Mouse (Mus musculus) embryonic facial prominence, embryonic 11.5 days (tissue): ENCODE results near the gene Gm9. TPM values are rescaled to one million over a fixed set of nuclear protein-coding genes. Genes with fewer than 3 reads are reported as not detected.
"Not testable (repeated sequence)": the region's sequence is repeated elsewhere in the genome, so short reads cannot be mapped to it uniquely, and the experiment has no call there.

ENCODE experiments used
- ATAC-seq: fragments of 200-750 bp; cut with Nextera tagmentation; replicated peaks from 2 replicates; pipeline ENCODE4 v1.8.0; 2017; ENCODE audit warnings: low read depth; ENCODE audit not compliant: insufficient number of reproducible peaks, low FRiP score, low TSS enrichment
- DNase-seq: peaks from one replicate; pipeline ENCODE4 v3.0.0-alpha.2; 2015; ENCODE audit warnings: low spot score
- H3K27ac ChIP-seq: fragments of 300-500 bp; sonication (generic); replicated peaks from 2 replicates; pipeline ENCODE4 v1.5.1; 2014; ENCODE audit warnings: mild to moderate bottlenecking, low read depth, low read length, control low read depth
- H3K27me3 ChIP-seq: fragments of 300-500 bp; sonication (generic); 2 replicates; pipeline ENCODE4 v1.6.1; 2014; ENCODE audit warnings: mild to moderate bottlenecking, low read length, moderate library complexity, mixed read lengths; ENCODE audit not compliant: control insufficient read depth, insufficient read depth
- H3K36me3 ChIP-seq: fragments of 300-500 bp; sonication (generic); replicated peaks from 2 replicates; pipeline ENCODE4 v1.6.1; 2014; ENCODE audit warnings: low read depth, mild to moderate bottlenecking, low read length, moderate library complexity, mixed read lengths; ENCODE audit not compliant: control insufficient read depth, insufficient read depth
- H3K4me1 ChIP-seq: fragments of 300-500 bp; sonication (generic); 2 replicates; pipeline ENCODE4 v1.6.1; 2014; ENCODE audit warnings: low read length, mixed read lengths; ENCODE audit not compliant: control insufficient read depth, insufficient read depth
- H3K4me2 ChIP-seq: fragments of 300-500 bp; sonication (generic); 2 replicates; pipeline ENCODE4 v1.6.1; 2014; ENCODE audit warnings: low read depth, mild to moderate bottlenecking, control low read depth, low read length, moderate library complexity
- H3K4me3 ChIP-seq: fragments of 300-500 bp; sonication (generic); 2 replicates; pipeline ENCODE4 v1.5.1; 2014; ENCODE audit warnings: low read depth, low read length, control low read depth
- H3K9ac ChIP-seq: fragments of 300-500 bp; sonication (generic); replicated peaks from 2 replicates; pipeline ENCODE4 v1.6.1; 2014; ENCODE audit warnings: mild to moderate bottlenecking, control low read depth, low read length
- H3K9me3 ChIP-seq: fragments of 300-500 bp; sonication (generic); replicated peaks from 2 replicates; pipeline ENCODE4 v1.6.1; 2016; ENCODE audit warnings: mild to moderate bottlenecking, low read length, inconsistent platforms, mixed read lengths; ENCODE audit not compliant: control insufficient read depth
- WGBS: fragments of 180-500 bp; shearing (Covaris S2); extraction: QIAGEN DNeasy Blood & Tissue Kit; methylation state at CpG from one replicate; pipeline ENCODE4 v1.1.7; 2014; 5-methylcytosine and 5-hydroxymethylcytosine counted together
- polyA plus RNA-seq: library from polyadenylated mRNA; unstranded; fragments of >200 nt; fragmentation: Nextera tagmentation; extraction: Ambion mirVana; gene quantifications from 2 replicates; pipeline ENCODE4 v1.2.1, GENCODE M21; 2014

The Gm9 gene
- not detected in 2 replicates for polyA plus RNA-seq

GRCm38 (mm10) chrX:37210941-37211340 is at the start of gene Gm9:
Gene Gm9 (minus strand): TSS chrX:37211041.
- Histone ChIP-seq H3K27ac (no peak within 1 kb of the TSS), H3K27me3 (no peaks in the 10 kb centered on the region), H3K4me1 (no peaks in the 10 kb centered on the region), H3K9ac (no peak within 1 kb of the TSS), H3K4me2 (no peak within 1 kb of the TSS), H3K36me3 (no peaks in the 10 kb centered on the region), H3K4me3 (no peak within 1 kb of the TSS), H3K9me3 (no peaks in the 10 kb centered on the region)
- ATAC-seq = no peak
- no peak for DNase-seq
- 87% methylated on average over 10 of the region's 10 CpGs for WGBS

GRCm38 (mm10) chrX:37249619-37250018 is 38.8 kb upstream of the Gm9 start, which contains the start of gene Rhox3a:
Gene Rhox3a (plus strand): TSS chrX:37249919.
- not testable (repeated sequence) for H3K4me2 ChIP-seq, H3K4me3 ChIP-seq, ATAC-seq, H3K9me3 ChIP-seq, H3K27me3 ChIP-seq, DNase-seq, H3K9ac ChIP-seq, H3K4me1 ChIP-seq, H3K27ac ChIP-seq, H3K36me3 ChIP-seq
- 71% methylated on average over 1 of the region's 3 CpGs for WGBS

- not testable (repeated sequence) for H3K9me3 ChIP-seq, H3K4me3 ChIP-seq, H3K27ac ChIP-seq, H3K4me1 ChIP-seq, H3K27me3 ChIP-seq, H3K9ac ChIP-seq, DNase-seq, H3K4me2 ChIP-seq, H3K36me3 ChIP-seq, ATAC-seq
- WGBS = no CpG with 5 or more reads among the region's 9 CpGs
Observed at GRCm38 (mm10) chrX:37244676-37245075, 33.8 kb upstream of the Gm9 start, which contains the start of gene Rhox2a. Gene Rhox2a (plus strand): TSS chrX:37244976.

GRCm38 (mm10) chrX:37222158-37222557 is 11.3 kb upstream of the Gm9 start, which contains the start of gene Rhox1:
Gene Rhox1 (minus strand): TSS chrX:37222258.
- H3K36me3 ChIP-seq, DNase-seq, H3K27ac ChIP-seq, H3K9ac ChIP-seq, H3K4me2 ChIP-seq, H3K27me3 ChIP-seq, H3K4me1 ChIP-seq, H3K9me3 ChIP-seq, ATAC-seq, H3K4me3 ChIP-seq: not testable (repeated sequence)
- 65% methylated on average over 1 of the region's 1 CpGs for WGBS

DNA sequence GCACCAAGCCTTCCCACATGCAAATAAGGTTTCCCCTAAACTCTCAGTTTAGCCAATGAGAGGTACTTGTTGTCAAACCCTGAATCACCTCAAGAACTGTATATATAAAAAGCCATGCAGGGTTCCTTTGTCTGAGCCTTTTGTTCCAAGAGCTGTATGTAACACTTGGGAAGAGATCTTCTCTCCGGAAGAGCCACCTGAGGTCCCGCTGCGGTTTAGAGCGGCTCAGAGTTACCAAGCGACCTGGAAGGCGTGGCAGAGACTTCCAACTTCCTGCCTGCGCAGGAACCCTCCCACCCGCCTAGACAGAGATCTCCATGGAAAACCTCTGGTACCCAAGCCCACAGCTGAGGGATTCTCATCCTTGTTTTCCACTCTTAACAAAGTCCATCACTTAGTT is 12.2 kb downstream of the Gm9 start:
- WGBS = 58% methylated on average over 8 of the region's 8 CpGs
- no peaks in the 10 kb centered on the region for H3K9me3 ChIP-seq
- no peak for DNase-seq
- H3K4me1 ChIP-seq = no peaks in the 10 kb centered on the region
- no peaks in the 10 kb centered on the region for H3K36me3 ChIP-seq
- no peak overlapping the region for H3K9ac ChIP-seq
- no peak for ATAC-seq
- no peak overlapping the region for H3K27ac ChIP-seq
- H3K4me3 ChIP-seq = no peak overlapping the region
- no peak overlapping the region for H3K4me2 ChIP-seq
- H3K27me3 ChIP-seq = no peaks in the 10 kb centered on the region

DNA sequence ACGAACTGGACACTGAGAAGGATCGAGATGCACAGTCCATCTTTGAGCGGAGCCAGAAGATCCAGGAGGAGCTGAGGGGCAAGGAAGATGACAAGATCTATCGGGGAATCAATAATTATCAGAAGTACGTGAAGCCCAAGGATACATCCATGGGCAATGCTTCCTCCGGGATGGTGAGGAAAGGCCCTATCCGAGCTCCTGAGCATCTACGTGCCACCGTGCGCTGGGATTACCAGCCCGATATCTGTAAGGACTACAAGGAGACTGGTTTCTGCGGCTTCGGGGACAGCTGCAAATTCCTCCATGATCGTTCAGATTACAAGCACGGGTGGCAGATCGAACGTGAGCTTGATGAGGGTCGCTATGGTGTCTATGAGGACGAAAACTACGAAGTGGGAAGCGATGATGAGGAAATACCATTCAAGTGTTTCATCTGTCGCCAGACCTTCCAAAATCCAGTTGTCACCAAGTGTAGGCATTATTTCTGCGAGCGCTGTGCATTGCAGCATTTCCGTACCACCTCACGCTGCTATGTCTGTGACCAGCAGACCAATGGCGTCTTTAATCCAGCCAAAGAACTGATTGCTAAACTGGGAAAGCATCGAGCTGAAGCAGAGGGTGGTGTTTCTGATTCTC is 19.0 kb downstream of the Gm9 start:
- Histone ChIP-seq H3K27me3 (no peaks in the 10 kb centered on the region), H3K27ac (no peak overlapping the region), H3K9ac (peak overlapping the region; percentile 64), H3K9me3 (no peaks in the 10 kb centered on the region), H3K36me3 (no peaks in the 10 kb centered on the region), H3K4me1 (no peaks in the 10 kb centered on the region), H3K4me2 (peak overlapping the region; percentile 46), H3K4me3 (peak overlapping the region; percentile 51)
- ATAC-seq = no peak
- DNase-seq = no peak
- 21% methylated on average over 28 of the region's 28 CpGs for WGBS

- no peaks in the 10 kb centered on the region for H3K9me3 ChIP-seq
- H3K9ac ChIP-seq = peak within 1 kb of the TSS; percentile 64
- H3K4me1 ChIP-seq = no peaks in the 10 kb centered on the region
- ATAC-seq (peak; percentile 88), DNase-seq (peak; percentile 82)
- no peaks in the 10 kb centered on the region for H3K36me3 ChIP-seq
- H3K4me2 ChIP-seq = peak within 1 kb of the TSS; percentile 46
- H3K27me3 ChIP-seq = no peaks in the 10 kb centered on the region
- H3K4me3 ChIP-seq = peak within 1 kb of the TSS; percentile 51
- no peak within 1 kb of the TSS for H3K27ac ChIP-seq
- 19% methylated on average over 60 of the region's 63 CpGs for WGBS
Observed at GRCm38 (mm10) chrX:37191105-37191743, 19.6 kb downstream of the Gm9 start, which contains the start of the genes Ndufa1 and Rnf113a1. Gene Ndufa1 (minus strand): TSS chrX:37191163. Gene Rnf113a1 (plus strand): TSS chrX:37191245.

GRCm38 (mm10) chrX:37190755-37191104 is 20.1 kb downstream of the Gm9 start:
- no peak overlapping the region for H3K27ac ChIP-seq

More at GRCm38 (mm10) chrX:37190755-37191104, 20.1 kb downstream of the Gm9 start:
- H3K36me3 ChIP-seq = no peaks in the 10 kb centered on the region
- DNase-seq = no peak
- no peak for ATAC-seq
- H3K4me2 ChIP-seq = peak overlapping the region; percentile 44
- peak overlapping the region; percentile 37 for H3K9ac ChIP-seq
- WGBS = 10% methylated on average over 17 of the region's 20 CpGs
- H3K27me3 ChIP-seq = no peaks in the 10 kb centered on the region
- H3K4me1 ChIP-seq = no peaks in the 10 kb centered on the region
- peak overlapping the region; percentile 51 for H3K4me3 ChIP-seq
- no peaks in the 10 kb centered on the region for H3K9me3 ChIP-seq
